In the genomic region with DNA sequence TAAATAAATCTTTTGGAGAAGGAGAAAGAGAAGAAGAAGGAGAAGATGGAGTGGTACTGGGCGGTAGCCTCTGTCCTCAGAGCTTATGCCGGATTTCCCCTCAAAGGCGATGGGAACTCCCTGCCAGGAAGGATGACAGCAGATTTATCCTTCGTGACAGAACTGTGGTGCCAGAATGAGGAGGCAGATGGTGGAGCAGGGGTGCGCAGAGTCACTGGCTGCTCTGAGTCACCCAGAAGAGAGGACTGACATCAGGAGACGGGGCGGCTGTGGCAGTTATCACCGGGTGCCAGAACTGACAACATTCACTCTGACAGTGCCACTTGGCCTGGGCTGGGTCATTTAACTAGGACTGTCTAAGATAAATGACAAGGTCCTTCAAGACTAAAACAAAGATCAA, we compare ENCODE assay signal across 13 mouse cellular contexts. TPM values are rescaled to one million over a fixed set of nuclear protein-coding genes. Genes with fewer than 3 reads are reported as not detected.
DNase-seq lines count a peak whose midpoint lies in the region; ATAC-seq and TF ChIP-seq lines count a peak whose summit lies in the region.
"Had no signal": no experiment of that assay in that cellular context is flagged by ENCODE, and none has a peak within 500 bp of the region (broad histone marks: within the 10 kb centered on the region; RNA-seq: fewer than 3 reads in every experiment).

No protein-coding gene starts in this region.

- peak; percentile 83 to 93 for DNase-seq in cerebellum, adult 2 months
- peak; percentile 89 for DNase-seq in layer of hippocampus, adult 9-11 months
- no peak for DNase-seq in limb, embryonic 10.5 days (ENCODE audit: low spot score)
- DNase-seq in testis, postnatal 10 days (ENCODE audit: low spot score), result no peak

- WGBS in forebrain, embryonic 13.5 days, result 78% methylated on average over 8 of the region's 8 CpGs
- WGBS in forebrain, embryonic 12.5 days, result 94% methylated on average over 8 of the region's 8 CpGs
- WGBS in cerebellum, adult 2 months, result 17% methylated on average over 8 of the region's 8 CpGs
- 87% methylated on average over 8 of the region's 8 CpGs for WGBS in limb, embryonic 10.5 days

- no peaks in the 10 kb centered on the region for H3K9me3 ChIP-seq in forebrain, embryonic 13.5 days (replicated peaks)
- H3K9me3 ChIP-seq in forebrain, embryonic 12.5 days, result no peaks in the 10 kb centered on the region
- H3K9me3 ChIP-seq in limb, embryonic 10.5 days (replicated peaks), result no peaks in the 10 kb centered on the region
- H3K9me3 ChIP-seq: neural tube, embryonic 12.5 days; stomach, embryonic 15.5 days had no signal

- ATAC-seq in forebrain, embryonic 13.5 days, result no peak
- ATAC-seq in forebrain, embryonic 12.5 days (ENCODE audit: low FRiP score), result no peak
- peak; percentile 44 for ATAC-seq in megakaryocyte progenitor cell, adult 5-6 weeks (replicated peaks; ENCODE audit: poor library complexity)
- no peak for ATAC-seq in monocyte, adult 5-6 weeks (replicated peaks; ENCODE audit: insufficient number of reproducible peaks, low FRiP score, low TSS enrichment, poor library complexity, severe bottlenecking)

- H3K27ac ChIP-seq in forebrain, embryonic 13.5 days, result 0 out of 2 replicates have a peak overlapping the region, but pooled peaks have one; percentile 44
- H3K27ac ChIP-seq in forebrain, embryonic 12.5 days, result no peak overlapping the region
- peak overlapping the region; percentile 5 for H3K27ac ChIP-seq in cerebellum, adult 2 months (ENCODE audit: insufficient read depth, low read length)
- H3K27ac ChIP-seq in limb, embryonic 10.5 days, result no peak overlapping the region
- H3K27ac ChIP-seq: neural tube, embryonic 12.5 days; stomach, embryonic 15.5 days had no signal

- no peaks in the 10 kb centered on the region for H3K27me3 ChIP-seq in forebrain, embryonic 13.5 days
- no peaks in the 10 kb centered on the region for H3K27me3 ChIP-seq in forebrain, embryonic 12.5 days
- no peaks in the 10 kb centered on the region for H3K27me3 ChIP-seq in cerebellum, adult 2 months (ENCODE audit: control insufficient read depth, insufficient read depth, low read length)
- H3K27me3 ChIP-seq in limb, embryonic 10.5 days (ENCODE audit: low read depth, poor library complexity, severe bottlenecking), result peaks cover 49% of the 10 kb centered on the region
- H3K27me3 ChIP-seq: neural tube, embryonic 12.5 days had no signal

- H3K36me3 ChIP-seq in forebrain, embryonic 13.5 days (ENCODE audit: poor library complexity, severe bottlenecking), result peaks cover 9% of the 10 kb centered on the region
- H3K36me3 ChIP-seq in forebrain, embryonic 12.5 days (replicated peaks), result 0 out of 2 replicates have a peak, but pooled peaks cover 4% of the 10 kb centered on the region
- no peaks in the 10 kb centered on the region for H3K36me3 ChIP-seq in limb, embryonic 10.5 days
- H3K36me3 ChIP-seq: neural tube, embryonic 12.5 days; stomach, embryonic 15.5 days had no signal

- no peak for TF ChIP-seq CTCF in cerebellum, adult 2 months (IDR thresholded peaks at IDR 0.05; ENCODE audit: borderline replicate concordance, insufficient read depth, low read depth, low read length)

- H3K4me3 ChIP-seq in forebrain, embryonic 13.5 days, result no peak overlapping the region
- H3K4me3 ChIP-seq in forebrain, embryonic 12.5 days (replicated peaks), result no peak overlapping the region
- H3K4me3 ChIP-seq in cerebellum, adult 2 months (replicated peaks; ENCODE audit: insufficient read depth, low read depth, low read length), result no peak overlapping the region
- no peak overlapping the region for H3K4me3 ChIP-seq in limb, embryonic 10.5 days
- H3K4me3 ChIP-seq: neural tube, embryonic 12.5 days; stomach, embryonic 15.5 days had no signal

- H3K4me1 ChIP-seq in forebrain, embryonic 13.5 days, result peaks cover 37% of the 10 kb centered on the region
- H3K4me1 ChIP-seq in forebrain, embryonic 12.5 days, result peaks cover 25% of the 10 kb centered on the region
- peaks cover 27% of the 10 kb centered on the region for H3K4me1 ChIP-seq in cerebellum, adult 2 months (ENCODE audit: control insufficient read depth, insufficient read depth, low read length)
- peaks cover 38% of the 10 kb centered on the region for H3K4me1 ChIP-seq in limb, embryonic 10.5 days

- no peak for TF ChIP-seq POLR2A in cerebellum, adult 2 months (IDR thresholded peaks at IDR 0.05; ENCODE audit: borderline replicate concordance, insufficient read depth, low read length)

- no peak overlapping the region for H3K4me2 ChIP-seq in forebrain, embryonic 13.5 days
- no peak overlapping the region for H3K4me2 ChIP-seq in forebrain, embryonic 12.5 days
- H3K4me2 ChIP-seq: neural tube, embryonic 12.5 days; stomach, embryonic 15.5 days had no signal

- H3K9ac ChIP-seq in forebrain, embryonic 13.5 days, result no peak overlapping the region
- H3K9ac ChIP-seq in forebrain, embryonic 12.5 days, result no peak overlapping the region
- H3K9ac ChIP-seq: neural tube, embryonic 12.5 days; stomach, embryonic 15.5 days had no signal

RNA-seq across cellular contexts. Expression of a gene that starts 8.9 kb away (rescaled TPM):
- 101 and 107 TPM in 2 replicates for polyA plus RNA-seq in forebrain, embryonic 13.5 days (2015; fragmentation: Nextera tagmentation; extraction: Ambion mirVana)
- polyA plus RNA-seq in forebrain, embryonic 12.5 days (2016; fragmentation: Nextera tagmentation; extraction: Ambion mirVana), result 88.9 and 95.5 TPM in 2 replicates
- polyA plus RNA-seq in cerebellum, adult 2 months (2012; rRNA removed), result 39.6 and 46.5 TPM in 2 replicates
- 0.07 TPM in 1 of 2 replicates, not detected in the other for total RNA-seq in megakaryocyte progenitor cell, adult 5-6 weeks (2015)
- total RNA-seq in megakaryocyte progenitor cell, adult 5-6 weeks (2017), result not detected in 2 replicates
- not detected in 3 replicates for total RNA-seq in monocyte, adult 5-6 weeks (2017)
- 15.2 and 71.5 TPM in 2 replicates for polyA plus RNA-seq in limb, embryonic 10.5 days (2016; fragmentation: Nextera tagmentation; extraction: Ambion mirVana)

RNA-seq across cellular contexts. Expression of a gene that starts 38.3 kb away (rescaled TPM):
- polyA plus RNA-seq in forebrain, embryonic 13.5 days (2015; fragmentation: Nextera tagmentation; extraction: Ambion mirVana), result 46.8 and 49.5 TPM in 2 replicates
- 18.8 and 22.3 TPM in 2 replicates for polyA plus RNA-seq in forebrain, embryonic 12.5 days (2016; fragmentation: Nextera tagmentation; extraction: Ambion mirVana)
- polyA plus RNA-seq in cerebellum, adult 2 months (2012; rRNA removed), result 196 and 220 TPM in 2 replicates
- total RNA-seq in megakaryocyte progenitor cell, adult 5-6 weeks (2015), result not detected in 2 replicates
- not detected in 2 replicates for total RNA-seq in megakaryocyte progenitor cell, adult 5-6 weeks (2017)
- 1.0 TPM in 1 of 3 replicates, not detected in the others for total RNA-seq in monocyte, adult 5-6 weeks (2017)
- 2.2 and 3.0 TPM in 2 replicates for polyA plus RNA-seq in limb, embryonic 10.5 days (2016; fragmentation: Nextera tagmentation; extraction: Ambion mirVana)
- total RNA-seq: CH12.LX had no signal
- polyA plus RNA-seq: liver, adult 2 months had no signal

RNA-seq across cellular contexts. Expression of a gene that starts 38.4 kb away (rescaled TPM):
- polyA plus RNA-seq in forebrain, embryonic 13.5 days (2015; fragmentation: Nextera tagmentation; extraction: Ambion mirVana), result 0.72 TPM in 1 of 2 replicates, not detected in the other
- polyA plus RNA-seq in forebrain, embryonic 12.5 days (2016; fragmentation: Nextera tagmentation; extraction: Ambion mirVana), result not detected in 2 replicates
- 1.6 and 1.7 TPM in 2 replicates for polyA plus RNA-seq in cerebellum, adult 2 months (2012; rRNA removed)
- total RNA-seq in megakaryocyte progenitor cell, adult 5-6 weeks (2015), result not detected in 2 replicates
- not detected in 2 replicates for total RNA-seq in megakaryocyte progenitor cell, adult 5-6 weeks (2017)
- not detected in 3 replicates for total RNA-seq in monocyte, adult 5-6 weeks (2017)
- not detected in 2 replicates for polyA plus RNA-seq in limb, embryonic 10.5 days (2016; fragmentation: Nextera tagmentation; extraction: Ambion mirVana)
- total RNA-seq: CH12.LX; liver, adult 2 months had no signal
- polyA plus RNA-seq: liver, adult 2 months; neural tube, embryonic 12.5 days; stomach, embryonic 15.5 days had no signal

RNA-seq across cellular contexts. Expression of a gene that starts 47.9 kb away (rescaled TPM):
- polyA plus RNA-seq in forebrain, embryonic 13.5 days (2015; fragmentation: Nextera tagmentation; extraction: Ambion mirVana), result 0.13 TPM in 1 of 2 replicates, not detected in the other
- polyA plus RNA-seq in forebrain, embryonic 12.5 days (2016; fragmentation: Nextera tagmentation; extraction: Ambion mirVana), result not detected in 2 replicates
- 0.33 and 0.67 TPM in 2 replicates for polyA plus RNA-seq in cerebellum, adult 2 months (2012; rRNA removed)
- total RNA-seq in megakaryocyte progenitor cell, adult 5-6 weeks (2015), result not detected in 2 replicates
- total RNA-seq in megakaryocyte progenitor cell, adult 5-6 weeks (2017), result not detected in 2 replicates
- not detected in 3 replicates for total RNA-seq in monocyte, adult 5-6 weeks (2017)
- polyA plus RNA-seq in limb, embryonic 10.5 days (2016; fragmentation: Nextera tagmentation; extraction: Ambion mirVana), result not detected in 2 replicates
- total RNA-seq: CH12.LX; heart, postnatal 25 days; liver, adult 2 months had no signal
- polyA plus RNA-seq: liver, adult 2 months; neural tube, embryonic 12.5 days; stomach, embryonic 15.5 days had no signal

Comparison
In these comparisons a context has a peak if more than half of its experiments do, and no peak if none do; other contexts are left out.
1. H3K27ac ChIP-seq: peak in forebrain, embryonic 13.5 days (single experiment) and cerebellum, adult 2 months (single experiment); none in forebrain, embryonic 12.5 days (single experiment) and limb, embryonic 10.5 days (single experiment).
2. DNase-seq: peak in cerebellum, adult 2 months (2 of 2) and layer of hippocampus, adult 9-11 months (single experiment); none in limb, embryonic 10.5 days (single experiment) and testis, postnatal 10 days (single experiment).